Mouse (Mus musculus): ENCODE results near the gene Gal3st1. TPM values are rescaled to one million over a fixed set of nuclear protein-coding genes. Genes with fewer than 3 reads are reported as not detected.

Gal3st1 gene
- polyA plus RNA-seq, 1 experiment from 2014 or later, result 17.4 TPM

- WGBS, result 71% methylated on average over 2 of the region's 2 CpGs
- Histone ChIP-seq H3K4me1 (replicated peaks; ENCODE audit: control insufficient read depth, insufficient read depth, low read length) (peaks cover 10% of the 10 kb centered on the region; the same call in 1 of the 2 replicates), H3K27me3 (replicated peaks; ENCODE audit: control insufficient read depth, insufficient read depth, low read length) (no peaks in the 10 kb centered on the region), H3K36me3 (ENCODE audit: control insufficient read depth, insufficient read depth, low read length) (no peaks in the 10 kb centered on the region), H3K4me3 (ENCODE audit: low read depth, low read length) (no peak overlapping the region), H3K4me2 (ENCODE audit: low read length) (no peak overlapping the region), H3K27ac (ENCODE audit: low read depth) (no peak overlapping the region), H3K9me3 (ENCODE audit: control insufficient read depth, low read length) (no peaks in the 10 kb centered on the region), H3K9ac (ENCODE audit: low read length) (no peak overlapping the region)
- ATAC-seq (replicated peaks; ENCODE audit: low FRiP score, low TSS enrichment, low read depth) (no peak), DNase-seq (ENCODE audit: low spot score) (no peak)
These were observed 22.5 kb upstream of the Gal3st1 start for GRCm38 (mm10) chr11:3960901-3961300.

DNA sequence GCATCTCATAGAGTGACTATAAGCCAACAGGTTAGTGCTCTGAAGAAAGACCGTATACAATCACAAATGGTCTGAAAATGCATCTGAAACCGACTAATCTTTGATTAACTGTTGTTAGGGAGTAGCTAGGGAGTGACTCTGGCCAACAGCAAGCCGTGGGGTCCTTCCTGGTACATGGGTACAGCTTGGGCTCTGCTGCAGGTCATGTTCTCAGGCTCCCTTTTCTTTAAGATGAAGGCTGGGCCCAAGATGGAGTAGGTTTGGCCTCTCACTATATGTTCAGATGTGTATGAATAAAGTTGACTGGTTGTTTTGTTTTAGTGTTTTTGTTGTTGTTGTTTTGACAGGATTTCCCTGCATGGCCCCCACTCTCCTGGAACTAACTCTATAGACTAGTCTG lies 21.7 kb upstream of the Gal3st1 start:
- no peak for ATAC-seq (replicated peaks; ENCODE audit: low FRiP score, low TSS enrichment, low read depth)

GRCm38 (mm10) chr11:3963155-3963554 lies 20.3 kb upstream of the Gal3st1 start:
- Histone ChIP-seq H3K36me3 (ENCODE audit: control insufficient read depth, insufficient read depth, low read length) (peaks cover 8% of the 10 kb centered on the region), H3K4me2 (ENCODE audit: low read length) (peak overlapping the region; percentile 79), H3K9me3 (ENCODE audit: control insufficient read depth, low read length) (no peaks in the 10 kb centered on the region), H3K9ac (ENCODE audit: low read length) (peak overlapping the region; percentile 93), H3K27ac (ENCODE audit: low read depth) (peak overlapping the region; percentile 70; the same call in 1 of the 2 replicates), H3K27me3 (replicated peaks; ENCODE audit: control insufficient read depth, insufficient read depth, low read length) (no peaks in the 10 kb centered on the region), H3K4me3 (ENCODE audit: low read depth, low read length) (peak overlapping the region; percentile 87), H3K4me1 (replicated peaks; ENCODE audit: control insufficient read depth, insufficient read depth, low read length) (peaks cover 10% of the 10 kb centered on the region; the same call in 1 of the 2 replicates)
- ATAC-seq (replicated peaks; ENCODE audit: low FRiP score, low TSS enrichment, low read depth) (peak; percentile 36; the same call in 1 of the 2 replicates), DNase-seq (ENCODE audit: low spot score) (no peak)
- WGBS, result 78% methylated on average over 10 of the region's 10 CpGs

More for the DNA sequence above, 21.7 kb upstream of the Gal3st1 start:
- Histone ChIP-seq H3K9ac (ENCODE audit: low read length) (no peak overlapping the region), H3K27ac (ENCODE audit: low read depth) (no peak overlapping the region), H3K9me3 (ENCODE audit: control insufficient read depth, low read length) (no peaks in the 10 kb centered on the region), H3K4me2 (ENCODE audit: low read length) (no peak overlapping the region), H3K4me3 (ENCODE audit: low read depth, low read length) (no peak overlapping the region), H3K4me1 (replicated peaks; ENCODE audit: control insufficient read depth, insufficient read depth, low read length) (peaks cover 10% of the 10 kb centered on the region; the same call in 1 of the 2 replicates), H3K27me3 (replicated peaks; ENCODE audit: control insufficient read depth, insufficient read depth, low read length) (no peaks in the 10 kb centered on the region), H3K36me3 (ENCODE audit: control insufficient read depth, insufficient read depth, low read length) (no peaks in the 10 kb centered on the region)
- no peak for DNase-seq (ENCODE audit: low spot score)
- WGBS, result 61% methylated on average over 3 of the region's 3 CpGs

- peaks cover 15% of the 10 kb centered on the region for H3K36me3 ChIP-seq (ENCODE audit: control insufficient read depth, insufficient read depth, low read length)
- DNase-seq (ENCODE audit: low spot score), result peak; percentile 94
- H3K4me3 ChIP-seq (ENCODE audit: low read depth, low read length), result peak within 1 kb of the TSS; percentile 87
- H3K9me3 ChIP-seq (ENCODE audit: control insufficient read depth, low read length), result no peaks in the 10 kb centered on the region
- WGBS, result 1% methylated on average over 31 of the region's 31 CpGs
- H3K27ac ChIP-seq (ENCODE audit: low read depth), result peak within 1 kb of the TSS; percentile 70
- peak within 1 kb of the TSS; percentile 79 for H3K4me2 ChIP-seq (ENCODE audit: low read length)
- H3K27me3 ChIP-seq (replicated peaks; ENCODE audit: control insufficient read depth, insufficient read depth, low read length), result no peaks in the 10 kb centered on the region
- ATAC-seq (replicated peaks; ENCODE audit: low FRiP score, low TSS enrichment, low read depth), result peak; percentile 92
- peak within 1 kb of the TSS; percentile 93 for H3K9ac ChIP-seq (ENCODE audit: low read length)
- peaks cover 10% of the 10 kb centered on the region; the same call in 1 of the 2 replicates for H3K4me1 ChIP-seq (replicated peaks; ENCODE audit: control insufficient read depth, insufficient read depth, low read length)
These were observed 19.6 kb upstream of the Gal3st1 start, which contains the start of gene Pes1 for GRCm38 (mm10) chr11:3963610-3964415. TSS of gene Pes1 (plus strand) at chr11:3963975.

DNA sequence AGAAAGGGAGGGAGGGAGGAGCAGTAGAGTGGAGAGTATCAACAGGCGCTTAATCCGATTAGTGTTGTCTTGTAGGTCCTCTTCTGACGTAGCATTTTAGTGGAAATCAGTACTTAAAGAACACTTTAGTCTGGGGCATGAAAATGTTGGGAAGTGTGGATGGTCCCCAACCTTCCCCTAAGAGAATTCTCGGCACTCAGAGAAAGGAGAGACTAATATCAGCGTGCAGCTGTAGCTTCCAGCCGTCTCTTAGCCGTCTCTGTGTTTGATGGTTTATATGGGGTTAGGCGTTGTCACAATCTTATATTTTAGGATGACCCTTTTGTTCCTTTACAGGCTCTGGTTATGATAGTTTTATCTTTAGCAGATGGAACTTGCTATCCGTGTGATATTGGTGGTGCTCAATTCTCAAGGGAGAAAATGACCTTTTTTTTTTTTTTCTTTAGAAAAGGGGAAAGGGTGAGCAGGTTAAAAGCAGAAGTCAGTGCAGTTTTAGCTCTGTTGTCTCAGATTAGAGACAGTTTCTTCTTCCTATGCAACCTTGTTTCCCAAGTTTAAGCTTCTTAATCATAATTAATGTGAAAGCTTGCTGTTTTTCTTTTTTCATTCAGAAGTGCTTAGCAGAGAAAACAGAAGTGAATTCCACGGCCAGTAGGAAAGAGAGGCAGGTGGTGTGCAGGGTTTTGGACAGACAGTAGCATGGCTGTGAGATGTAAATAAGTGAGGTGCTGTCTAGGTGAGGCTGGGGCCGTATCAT lies 18.8 kb upstream of the Gal3st1 start:
- Histone ChIP-seq H3K27ac (ENCODE audit: low read depth) (peak overlapping the region; percentile 70), H3K9me3 (ENCODE audit: control insufficient read depth, low read length) (no peaks in the 10 kb centered on the region), H3K9ac (ENCODE audit: low read length) (peak overlapping the region; percentile 93), H3K27me3 (replicated peaks; ENCODE audit: control insufficient read depth, insufficient read depth, low read length) (no peaks in the 10 kb centered on the region), H3K4me3 (ENCODE audit: low read depth, low read length) (peak overlapping the region; percentile 87), H3K36me3 (ENCODE audit: control insufficient read depth, insufficient read depth, low read length) (peaks cover 23% of the 10 kb centered on the region), H3K4me1 (replicated peaks; ENCODE audit: control insufficient read depth, insufficient read depth, low read length) (peaks cover 10% of the 10 kb centered on the region; the same call in 1 of the 2 replicates), H3K4me2 (ENCODE audit: low read length) (peak overlapping the region; percentile 79)
- DNase-seq (ENCODE audit: low spot score) (peak; percentile 41), ATAC-seq (replicated peaks; ENCODE audit: low FRiP score, low TSS enrichment, low read depth) (0 out of 2 replicates have a peak, but pooled peaks have one; percentile 20)
- 14% methylated on average over 11 of the region's 11 CpGs for WGBS

GRCm38 (mm10) chr11:3969837-3970236 lies 13.6 kb upstream of the Gal3st1 start:
- ATAC-seq (replicated peaks; ENCODE audit: low FRiP score, low TSS enrichment, low read depth) (no peak), DNase-seq (ENCODE audit: low spot score) (no peak)
- no peak overlapping the region for H3K9ac ChIP-seq (ENCODE audit: low read length)
- no peak overlapping the region for H3K4me3 ChIP-seq (ENCODE audit: low read depth, low read length)
- no peak overlapping the region for H3K4me2 ChIP-seq (ENCODE audit: low read length)
- peaks cover 7% of the 10 kb centered on the region; the same call in 1 of the 2 replicates for H3K4me1 ChIP-seq (replicated peaks; ENCODE audit: control insufficient read depth, insufficient read depth, low read length)
- 85% methylated on average over 3 of the region's 3 CpGs for WGBS
- H3K27ac ChIP-seq (ENCODE audit: low read depth), result no peak overlapping the region
- H3K27me3 ChIP-seq (replicated peaks; ENCODE audit: control insufficient read depth, insufficient read depth, low read length), result no peaks in the 10 kb centered on the region
- H3K9me3 ChIP-seq (ENCODE audit: control insufficient read depth, low read length), result no peaks in the 10 kb centered on the region
- peaks cover 75% of the 10 kb centered on the region for H3K36me3 ChIP-seq (ENCODE audit: control insufficient read depth, insufficient read depth, low read length)

GRCm38 (mm10) chr11:3970361-3970760 lies 13.1 kb upstream of the Gal3st1 start:
- H3K36me3 ChIP-seq (ENCODE audit: control insufficient read depth, insufficient read depth, low read length), result peaks cover 80% of the 10 kb centered on the region
- WGBS, result 84% methylated on average over 7 of the region's 7 CpGs
- H3K4me1 ChIP-seq (replicated peaks; ENCODE audit: control insufficient read depth, insufficient read depth, low read length), result peaks cover 1% of the 10 kb centered on the region; the same call in 1 of the 2 replicates
- no peaks in the 10 kb centered on the region for H3K9me3 ChIP-seq (ENCODE audit: control insufficient read depth, low read length)
- ATAC-seq (replicated peaks; ENCODE audit: low FRiP score, low TSS enrichment, low read depth), result no peak
- H3K27ac ChIP-seq (ENCODE audit: low read depth), result no peak overlapping the region
- no peak overlapping the region for H3K4me3 ChIP-seq (ENCODE audit: low read depth, low read length)
- H3K27me3 ChIP-seq (replicated peaks; ENCODE audit: control insufficient read depth, insufficient read depth, low read length), result no peaks in the 10 kb centered on the region
- H3K4me2 ChIP-seq (ENCODE audit: low read length), result no peak overlapping the region
- H3K9ac ChIP-seq (ENCODE audit: low read length), result no peak overlapping the region
- no peak for DNase-seq (ENCODE audit: low spot score)

DNA sequence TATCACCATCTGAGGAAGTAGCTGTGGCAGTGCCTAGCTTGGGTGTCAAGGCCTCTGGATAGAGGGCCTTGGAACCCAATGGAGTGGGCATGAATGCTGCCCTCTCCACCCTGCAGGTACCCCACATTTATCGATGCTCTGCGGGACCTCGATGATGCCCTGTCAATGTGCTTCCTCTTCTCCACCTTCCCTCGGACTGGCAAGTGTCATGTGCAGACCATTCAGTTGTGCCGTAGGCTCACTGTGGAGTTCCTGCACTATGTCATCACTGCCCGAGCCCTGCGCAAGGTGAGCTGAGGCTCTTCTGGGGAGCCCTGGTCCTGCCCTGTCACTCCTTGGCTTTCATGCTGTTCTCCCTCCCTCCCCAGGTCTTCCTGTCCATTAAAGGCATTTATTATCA lies 10.4 kb upstream of the Gal3st1 start:
- Histone ChIP-seq H3K27me3 (replicated peaks; ENCODE audit: control insufficient read depth, insufficient read depth, low read length) (no peaks in the 10 kb centered on the region), H3K9me3 (ENCODE audit: control insufficient read depth, low read length) (no peaks in the 10 kb centered on the region), H3K4me3 (ENCODE audit: low read depth, low read length) (no peak overlapping the region), H3K4me2 (ENCODE audit: low read length) (no peak overlapping the region), H3K4me1 (replicated peaks; ENCODE audit: control insufficient read depth, insufficient read depth, low read length) (no peaks in the 10 kb centered on the region), H3K27ac (ENCODE audit: low read depth) (no peak overlapping the region), H3K36me3 (ENCODE audit: control insufficient read depth, insufficient read depth, low read length) (peaks cover 99% of the 10 kb centered on the region), H3K9ac (ENCODE audit: low read length) (no peak overlapping the region)
- DNase-seq (ENCODE audit: low spot score), result no peak
- ATAC-seq (replicated peaks; ENCODE audit: low FRiP score, low TSS enrichment, low read depth), result no peak
- 94% methylated on average over 7 of the region's 7 CpGs for WGBS

All from intestine, embryonic 14.5 days (tissue).